ENCODE assay signal across 8 mouse cellular contexts in the genomic region with DNA sequence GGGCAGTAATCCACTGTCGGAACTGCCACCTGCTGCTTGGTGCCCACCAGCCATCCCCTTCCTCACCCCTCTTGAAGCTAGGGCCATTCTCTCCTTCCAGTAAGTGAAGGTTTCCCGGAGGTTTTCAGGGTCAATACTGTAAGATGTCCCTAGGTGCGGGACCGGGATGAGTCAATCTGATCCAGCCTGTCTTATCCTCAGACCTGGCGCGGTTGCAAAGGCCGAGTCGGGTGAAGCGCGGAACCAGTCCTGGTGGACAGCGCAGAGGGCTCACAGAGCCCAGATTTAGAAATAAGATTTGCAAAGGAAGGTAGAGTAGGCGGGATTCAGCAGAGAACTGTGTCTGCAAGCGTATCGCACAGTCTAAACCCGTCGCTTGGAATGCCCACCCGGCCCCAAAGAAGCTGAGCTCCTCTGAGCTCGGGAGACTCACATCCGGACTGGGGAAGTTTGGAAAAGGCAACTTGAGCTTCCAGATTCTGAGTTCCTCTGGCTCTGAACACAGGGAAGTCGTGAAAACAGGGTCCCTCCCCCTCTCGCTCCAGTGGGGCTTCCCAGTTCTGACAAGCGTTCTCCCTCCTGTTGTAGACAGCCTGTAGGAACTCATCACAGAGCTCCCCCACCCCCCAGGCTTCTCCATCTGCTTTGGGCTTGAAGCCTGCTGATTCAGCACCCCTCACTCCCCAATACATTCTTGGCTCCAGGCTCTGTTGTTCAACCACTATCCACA. TPM values are rescaled to one million over a fixed set of nuclear protein-coding genes. Genes with fewer than 3 reads are reported as not detected.
A peak's percentile ranks its signal among the peaks of the same experiment; 100 is the strongest.
DNase-seq lines count a peak whose midpoint lies in the region; ATAC-seq lines count a peak whose summit lies in the region.

No protein-coding gene starts in this region.

- H3K9ac ChIP-seq in forebrain, embryonic 14.5 days (ENCODE audit: low read length) = peak overlapping the region; percentile 6; the same call in 1 of the 2 replicates
- no peak overlapping the region for H3K9ac ChIP-seq in midbrain, embryonic 12.5 days (replicated peaks)

- WGBS in heart, embryonic 10.5 days = 2% methylated on average over 22 of the region's 22 CpGs
- WGBS in forebrain, embryonic 14.5 days = 2% methylated on average over 22 of the region's 22 CpGs
- under 1% methylated on average over 22 of the region's 22 CpGs for WGBS in midbrain, embryonic 12.5 days

- peak overlapping the region; percentile 64 for H3K4me3 ChIP-seq in heart, embryonic 10.5 days
- H3K4me3 ChIP-seq in forebrain, embryonic 14.5 days (ENCODE audit: low read depth, low read length) = peak overlapping the region; percentile 41
- peak overlapping the region; percentile 42 for H3K4me3 ChIP-seq in midbrain, embryonic 12.5 days

- H3K4me2 ChIP-seq in forebrain, embryonic 14.5 days (ENCODE audit: low read length) = peak overlapping the region; percentile 53
- 0 out of 2 replicates have a peak overlapping the region, but pooled peaks have one; percentile 61 for H3K4me2 ChIP-seq in midbrain, embryonic 12.5 days (replicated peaks)

- H3K27ac ChIP-seq in heart, embryonic 10.5 days = no peak overlapping the region
- H3K27ac ChIP-seq in forebrain, embryonic 14.5 days (ENCODE audit: low read depth, low read length) = 0 out of 2 replicates have a peak overlapping the region, but pooled peaks have one; percentile 27
- no peak overlapping the region for H3K27ac ChIP-seq in midbrain, embryonic 12.5 days (replicated peaks)

- DNase-seq in heart, embryonic 10.5 days (ENCODE audit: low spot score) = no peak
- DNase-seq in heart, adult 9 months (ENCODE audit: low spot score in 2 of 2) = no peak
- DNase-seq in Muller cell, postnatal 12 days (ENCODE audit: inconsistent ontology term) = peak; percentile 28
- DNase-seq in forebrain, embryonic 14.5 days (ENCODE audit: low spot score) = peak; percentile 84
- peak; percentile 39 to 68 for DNase-seq in kidney, postnatal 4 days
- no peak for DNase-seq in urinary bladder, adult 18-20 months (ENCODE audit: low spot score in 2 of 2)
- DNase-seq in thymus, postnatal 14 days = no peak

- peak; percentile 73; the same call in 1 of the 2 replicates for ATAC-seq in forebrain, embryonic 14.5 days
- ATAC-seq in midbrain, embryonic 12.5 days (ENCODE audit: low FRiP score, low read depth) = no peak

- H3K9me3 ChIP-seq in heart, embryonic 10.5 days = no peaks in the 10 kb centered on the region
- no peaks in the 10 kb centered on the region for H3K9me3 ChIP-seq in forebrain, embryonic 14.5 days (replicated peaks; ENCODE audit: control insufficient read depth, low read length)
- H3K9me3 ChIP-seq in midbrain, embryonic 12.5 days = no peaks in the 10 kb centered on the region

- H3K27me3 ChIP-seq in heart, embryonic 10.5 days (ENCODE audit: insufficient read depth, poor library complexity, severe bottlenecking) = peaks cover 100% of the 10 kb centered on the region
- H3K27me3 ChIP-seq in forebrain, embryonic 14.5 days (replicated peaks; ENCODE audit: control insufficient read depth, insufficient read depth, low read length) = peaks cover 84% of the 10 kb centered on the region
- peaks cover 99% of the 10 kb centered on the region for H3K27me3 ChIP-seq in midbrain, embryonic 12.5 days

- no peaks in the 10 kb centered on the region for H3K36me3 ChIP-seq in heart, embryonic 10.5 days
- H3K36me3 ChIP-seq in forebrain, embryonic 14.5 days (ENCODE audit: control insufficient read depth, insufficient read depth, low read length) = no peaks in the 10 kb centered on the region
- no peaks in the 10 kb centered on the region for H3K36me3 ChIP-seq in midbrain, embryonic 12.5 days

- peaks cover 52% of the 10 kb centered on the region for H3K4me1 ChIP-seq in heart, embryonic 10.5 days
- peaks cover 16% of the 10 kb centered on the region for H3K4me1 ChIP-seq in forebrain, embryonic 14.5 days (ENCODE audit: control insufficient read depth, insufficient read depth, low read length)
- peaks cover 24% of the 10 kb centered on the region for H3K4me1 ChIP-seq in midbrain, embryonic 12.5 days

RNA-seq across cellular contexts. Expression of a gene that starts 0.6 kb away (rescaled TPM):
- 0.27 and 0.28 TPM in 2 replicates for polyA plus RNA-seq in heart, embryonic 10.5 days (2016; fragmentation: Nextera tagmentation; extraction: Ambion mirVana)
- polyA plus RNA-seq in forebrain, embryonic 14.5 days (2014; fragmentation: Nextera tagmentation; extraction: Ambion mirVana) = 3.3 and 3.6 TPM in 2 replicates
- polyA plus RNA-seq in midbrain, embryonic 12.5 days (2016; fragmentation: Nextera tagmentation; extraction: Ambion mirVana) = 0.16 and 0.23 TPM in 2 replicates

RNA-seq across cellular contexts. Expression of a gene that starts 26.5 kb away (rescaled TPM):
- 174 and 196 TPM in 2 replicates for polyA plus RNA-seq in heart, embryonic 10.5 days (2016; fragmentation: Nextera tagmentation; extraction: Ambion mirVana)
- 241 and 247 TPM in 2 replicates for polyA plus RNA-seq in forebrain, embryonic 14.5 days (2014; fragmentation: Nextera tagmentation; extraction: Ambion mirVana)
- polyA plus RNA-seq in midbrain, embryonic 12.5 days (2016; fragmentation: Nextera tagmentation; extraction: Ambion mirVana) = 196 and 202 TPM in 2 replicates

Comparison
In these comparisons a context has a peak if more than half of its experiments do, and no peak if none do; other contexts are left out.
1. DNase-seq: peak in Muller cell, postnatal 12 days (single experiment), forebrain, embryonic 14.5 days (single experiment) and kidney, postnatal 4 days (2 of 2); none in heart, embryonic 10.5 days (single experiment), heart, adult 9 months (0 of 2), urinary bladder, adult 18-20 months (0 of 2) and thymus, postnatal 14 days (single experiment).
2. Peak in every context shown above with its lines, with median percentiles within 50 percentile points of each other: H3K4me3 ChIP-seq.